Mouse (Mus musculus): ENCODE data around the gene Il1rn.

Gene Il1rn

DNA sequence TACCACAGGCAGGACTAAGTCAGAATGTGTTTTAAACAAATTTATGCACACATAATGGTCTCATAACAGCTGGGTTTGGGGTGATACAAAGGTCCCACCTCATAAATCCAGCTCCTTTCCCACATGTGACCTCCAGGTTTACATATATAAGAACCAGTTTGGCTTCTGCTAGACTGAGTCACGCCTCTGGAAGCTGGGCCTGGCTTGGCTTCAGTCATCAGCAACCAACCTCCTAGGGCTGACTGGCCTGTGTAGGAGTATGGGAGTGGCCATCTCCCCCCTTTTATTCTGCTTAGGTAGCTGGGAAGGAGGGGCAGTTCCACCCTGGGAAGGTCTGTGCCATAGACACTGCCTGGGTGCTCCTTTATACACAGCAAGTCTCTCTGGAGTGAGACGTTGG, at the start of gene Il1rn:
TSS of gene Il1rn (plus strand) at position 309 of the 400 bp plus-strand sequence.
- peak; percentile 13 for DNase-seq (ENCODE audit: inconsistent ontology term)

DNA sequence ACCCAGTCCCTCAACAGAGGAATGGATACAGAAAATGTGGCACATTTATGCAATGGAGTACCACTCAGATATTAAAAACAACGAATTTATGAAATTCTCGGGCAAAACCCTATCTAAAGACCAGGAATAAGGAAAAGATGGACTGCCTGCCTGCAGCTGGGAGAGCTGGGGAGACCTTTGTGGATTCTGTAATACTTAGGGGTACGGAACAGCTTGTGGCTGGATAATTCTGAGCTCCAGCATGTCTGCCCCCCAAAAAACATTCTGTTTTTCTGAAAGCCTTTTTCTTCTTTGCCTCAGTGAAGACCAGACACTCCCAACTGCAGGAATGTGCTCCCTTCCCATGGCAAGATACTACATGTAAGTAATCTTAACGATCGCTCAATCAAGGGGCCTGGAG, 45.8 kb upstream of the Il1rn start, which contains the start of gene Il1f10:
TSS of gene Il1f10 (plus strand) at position 301 of the 400 bp plus-strand sequence.
- DNase-seq (ENCODE audit: inconsistent ontology term): no peak

DNA sequence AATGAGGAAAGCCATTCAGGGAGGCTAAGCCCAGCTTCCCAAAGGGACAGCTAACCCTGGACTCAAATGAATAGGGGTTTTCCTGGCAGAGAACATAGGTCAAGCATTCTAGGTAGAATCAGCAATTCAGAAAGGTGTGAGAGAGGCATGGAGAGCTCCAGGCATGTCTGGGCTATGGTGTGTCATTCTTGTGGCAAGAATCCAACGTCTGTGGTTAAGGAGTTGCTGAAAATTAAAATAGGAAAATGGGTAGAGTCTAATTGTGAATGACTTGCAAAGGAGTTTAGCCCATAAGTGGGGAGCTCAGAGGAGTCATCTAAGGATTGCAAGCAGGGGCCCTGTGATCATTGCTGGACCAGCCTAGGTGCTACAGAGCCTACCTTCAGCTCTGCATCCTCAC, 42.0 kb upstream of the Il1rn start:
- DNase-seq (ENCODE audit: inconsistent ontology term): peak; percentile 62

DNA sequence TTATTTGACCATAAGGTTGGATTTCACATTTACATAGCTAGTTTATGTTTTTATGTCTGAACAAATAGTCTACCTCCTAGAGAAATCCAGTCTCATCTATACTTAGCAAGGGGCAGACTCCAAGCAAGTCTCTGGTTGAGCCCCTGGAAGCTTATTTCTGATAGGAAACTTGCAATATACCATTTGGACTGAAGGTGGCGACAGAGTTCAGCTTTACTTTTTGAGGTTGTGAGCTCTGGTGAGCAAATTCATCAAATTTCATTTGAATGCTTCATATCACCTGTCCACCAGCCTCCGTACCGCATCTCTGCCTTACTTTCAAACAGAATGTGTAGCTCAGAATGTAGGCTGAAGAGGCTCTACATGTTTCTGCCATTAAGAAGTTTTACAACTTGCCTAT, 39.8 kb upstream of the Il1rn start:
- DNase-seq (ENCODE audit: inconsistent ontology term): peak; percentile 46

DNA sequence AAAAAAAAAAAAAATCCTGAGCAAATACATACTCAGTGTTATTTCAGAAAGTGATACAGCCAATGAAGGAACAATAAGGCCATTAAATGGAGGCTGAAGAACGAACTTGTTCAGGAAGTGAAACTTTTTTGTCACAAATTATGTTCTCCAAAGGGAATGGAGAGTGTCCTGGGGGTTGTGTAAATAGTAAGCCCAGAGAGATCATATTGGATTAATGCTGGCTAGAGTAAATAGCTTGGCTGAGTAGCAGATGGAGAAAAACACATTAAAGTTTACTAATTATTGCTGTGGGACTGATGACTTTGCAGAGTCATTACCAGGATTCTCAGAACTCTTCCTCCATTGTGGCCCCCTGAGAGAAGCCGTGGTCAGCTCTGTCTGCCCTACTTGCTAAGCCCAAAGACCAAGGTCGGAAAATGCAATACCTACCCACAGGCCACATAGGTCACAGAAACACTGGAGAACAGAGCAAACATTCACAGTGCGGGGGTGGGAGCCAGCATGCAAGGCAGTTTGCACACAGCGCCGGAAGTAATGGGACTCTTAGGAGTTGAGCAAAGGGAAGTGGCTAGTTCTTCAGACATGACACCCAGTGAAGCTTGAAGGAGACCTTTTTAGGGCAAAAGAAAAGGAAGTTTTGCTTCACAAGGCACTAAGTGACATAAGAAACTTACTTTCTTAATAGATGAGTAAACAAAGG, 25.2 kb upstream of the Il1rn start:
- DNase-seq (ENCODE audit: inconsistent ontology term): no peak

DNA sequence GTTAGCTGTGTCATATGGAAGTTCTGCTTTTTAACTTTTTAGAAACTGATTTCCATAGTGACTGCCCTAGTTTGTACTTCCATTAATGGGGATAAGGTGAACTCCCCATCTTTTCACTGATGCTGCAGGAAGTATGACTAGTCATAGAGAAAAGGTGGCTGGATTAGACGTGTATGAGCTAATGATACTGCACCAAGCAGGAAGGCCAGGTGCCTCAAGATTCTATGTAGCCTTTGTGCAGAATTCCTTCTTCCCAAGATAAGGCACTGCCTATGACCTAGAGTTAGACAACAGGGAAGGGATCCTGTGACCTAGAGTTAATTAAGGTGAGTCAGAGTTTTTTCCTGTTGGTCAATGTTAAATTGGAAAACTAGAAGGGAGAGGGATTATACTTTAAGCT, 19.7 kb upstream of the Il1rn start:
- no peak for DNase-seq (ENCODE audit: inconsistent ontology term)

DNA sequence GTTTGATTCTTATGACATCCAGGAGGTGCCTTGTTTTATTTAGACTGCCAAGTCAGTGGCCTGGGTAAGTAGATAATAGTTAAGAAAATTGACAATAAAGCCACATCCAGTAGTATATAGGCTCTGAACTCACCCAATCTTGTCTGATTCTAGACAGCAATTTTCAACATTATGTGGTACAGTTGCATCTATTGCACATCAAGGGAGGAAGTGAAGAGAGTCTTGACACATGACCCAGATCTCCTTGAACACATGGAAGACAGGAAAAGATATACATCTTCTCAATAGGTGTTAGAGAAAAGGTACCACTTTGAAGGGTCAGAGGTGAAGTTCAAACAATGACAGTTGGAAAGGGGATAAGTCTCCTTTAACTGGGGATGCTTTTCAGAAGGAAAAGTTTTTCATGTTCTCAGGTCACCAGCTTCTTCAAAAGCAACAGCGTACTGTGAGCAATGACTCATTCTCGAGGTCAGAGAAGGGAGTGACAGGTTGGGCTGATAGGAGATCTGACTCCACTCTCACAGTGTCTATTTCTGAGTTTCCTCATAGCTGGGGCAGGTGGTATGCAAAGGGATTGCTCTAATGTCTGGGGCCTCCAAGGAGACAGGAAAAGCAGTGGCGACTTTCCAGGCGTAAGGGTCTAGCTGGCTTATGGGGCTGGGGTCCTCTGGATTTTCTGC, 18.6 kb upstream of the Il1rn start:
- no peak for DNase-seq (ENCODE audit: inconsistent ontology term)

DNA sequence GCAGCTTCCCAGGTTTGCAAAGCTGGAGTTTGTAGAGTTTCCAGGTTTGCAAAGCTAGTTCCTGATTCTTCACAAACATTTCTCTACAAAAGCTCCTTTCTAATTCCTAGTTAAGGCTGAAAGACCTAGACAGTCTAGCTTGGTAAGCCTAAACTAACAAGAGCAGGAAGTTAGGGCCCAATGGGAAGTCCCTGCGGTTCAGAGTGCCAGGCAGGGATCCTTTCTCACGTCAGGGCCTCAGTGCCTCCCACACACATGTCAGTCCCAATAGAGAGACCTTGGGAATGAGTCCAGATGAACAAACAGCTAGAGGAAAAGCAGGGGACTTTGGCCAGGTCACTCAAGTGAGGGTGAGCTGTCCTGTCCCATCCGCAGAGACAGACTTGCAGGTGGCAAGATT, 1.3 kb upstream of the Il1rn start:
- DNase-seq (ENCODE audit: inconsistent ontology term): peak; percentile 13

DNA sequence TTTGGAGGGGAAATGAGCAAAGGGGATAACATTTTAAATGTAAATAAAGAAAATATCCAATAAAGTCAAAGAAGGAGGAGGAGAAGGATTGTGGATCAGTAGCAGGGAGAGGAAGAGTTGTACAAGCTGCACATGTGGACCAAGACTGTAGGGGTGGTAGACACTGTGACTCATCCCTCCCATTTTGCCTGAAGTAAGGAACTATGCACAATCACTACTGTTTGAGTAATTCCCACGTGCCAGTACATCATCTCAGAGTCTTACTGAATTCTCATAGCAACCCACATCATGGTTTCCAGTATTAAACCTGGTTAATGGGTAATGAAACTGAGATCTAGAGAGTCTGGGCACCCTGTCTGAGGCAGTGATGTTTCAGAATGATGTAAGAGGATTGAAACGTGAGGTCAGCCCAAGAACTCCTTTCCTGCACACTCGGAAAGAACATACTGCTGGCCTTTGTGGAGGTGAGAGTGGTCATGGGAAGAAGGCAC, 4.8 kb downstream of the Il1rn start:
- peak; percentile 12 for DNase-seq (ENCODE audit: inconsistent ontology term)

DNA sequence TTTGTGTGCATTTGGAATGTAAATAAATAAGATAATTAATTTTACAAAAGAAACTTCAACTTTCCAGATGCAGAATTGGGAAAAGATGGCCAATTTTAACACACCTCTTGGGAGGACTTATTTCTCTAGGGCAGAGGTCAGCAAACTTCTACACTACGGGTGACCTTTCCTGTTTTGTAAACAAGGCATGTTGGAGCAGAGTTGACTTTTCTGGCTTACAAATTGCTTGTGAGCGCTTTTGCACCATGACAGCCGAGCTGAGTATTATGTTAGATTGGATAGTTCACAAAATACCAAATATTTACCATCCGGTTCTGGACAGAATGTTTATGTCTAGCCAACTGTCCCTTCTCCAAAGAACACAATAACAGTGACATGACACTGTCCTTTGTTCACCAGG, 8.0 kb downstream of the Il1rn start:
- no peak for DNase-seq (ENCODE audit: inconsistent ontology term)

DNA sequence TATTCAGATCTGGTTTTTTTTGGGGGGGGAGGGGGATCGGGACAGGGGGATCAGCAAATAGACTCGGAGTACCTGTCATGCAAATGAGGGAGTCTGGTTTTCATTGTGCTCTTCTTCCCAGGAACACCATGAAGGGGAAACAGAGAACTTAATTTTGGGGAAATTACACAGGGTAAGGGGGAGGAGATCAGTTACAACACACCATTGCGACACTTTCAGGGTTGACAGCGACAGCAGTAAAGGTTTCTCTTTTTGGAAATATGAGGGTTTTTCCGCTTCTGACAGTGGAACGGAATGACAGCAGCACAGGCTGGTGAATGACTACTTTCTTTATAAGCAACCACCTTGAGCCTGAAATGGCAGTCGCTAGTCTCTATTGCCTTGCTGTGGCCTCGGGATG, 8.4 kb downstream of the Il1rn start:
- DNase-seq (ENCODE audit: inconsistent ontology term): no peak

DNA sequence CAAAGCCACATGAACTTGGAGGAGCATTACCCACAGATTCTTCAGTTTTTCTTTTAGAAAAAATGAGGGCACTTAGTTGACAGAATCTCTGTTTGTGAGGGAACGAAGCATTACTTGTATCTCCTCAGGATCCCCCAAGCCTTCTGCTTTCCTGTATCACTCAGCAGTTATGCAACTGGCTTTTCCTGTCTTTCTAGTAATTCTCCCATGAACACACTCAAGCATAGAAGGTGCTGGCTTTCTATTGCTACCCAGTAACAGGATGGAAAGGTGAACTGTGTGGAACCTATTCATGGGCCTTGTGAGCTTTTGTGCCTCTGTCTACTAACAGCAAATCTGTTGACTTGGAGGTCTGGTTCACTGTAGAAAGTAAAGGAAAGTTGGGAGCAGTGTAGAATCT, 11.3 kb downstream of the Il1rn start:
- no peak for DNase-seq (ENCODE audit: inconsistent ontology term)

DNA sequence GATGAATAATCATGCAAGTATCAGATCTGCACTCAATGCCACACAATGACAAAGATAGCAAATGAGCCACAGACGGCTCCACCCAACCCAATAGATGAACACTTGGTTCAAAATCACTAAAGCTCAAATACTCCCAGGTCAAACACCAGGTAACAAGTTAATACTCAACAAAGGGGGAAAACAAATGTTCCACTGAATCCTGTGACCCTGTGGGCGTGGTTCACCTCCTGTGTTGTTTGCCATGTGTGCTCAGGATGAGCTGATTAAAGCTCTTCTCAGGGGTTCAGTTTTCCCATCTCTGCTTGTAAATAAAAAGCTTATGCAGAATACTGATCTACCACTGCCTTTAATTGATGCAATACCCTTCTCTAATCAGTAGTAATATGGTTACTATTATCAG, 14.5 kb downstream of the Il1rn start:
- no peak for DNase-seq (ENCODE audit: inconsistent ontology term)

DNA sequence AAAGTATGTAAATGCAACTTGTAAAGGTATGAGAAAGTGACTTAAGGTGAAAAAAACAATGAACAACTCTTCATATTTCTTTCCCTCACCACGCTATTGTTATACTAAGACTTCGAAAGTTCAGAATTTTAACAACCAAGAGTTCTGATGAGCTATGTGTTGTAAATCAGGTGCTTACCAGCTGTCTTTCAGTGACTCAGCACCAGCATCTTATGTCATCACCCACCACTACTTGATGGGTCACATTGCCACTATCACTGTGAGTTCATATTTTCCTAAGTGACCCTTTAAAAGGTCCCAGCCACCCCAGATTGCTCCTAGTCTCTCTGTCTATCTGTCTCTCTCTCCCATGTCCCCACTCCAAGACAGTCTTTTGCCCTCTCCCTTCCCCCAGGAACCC, 16.4 kb downstream of the Il1rn start:
- DNase-seq (ENCODE audit: inconsistent ontology term): no peak

DNA sequence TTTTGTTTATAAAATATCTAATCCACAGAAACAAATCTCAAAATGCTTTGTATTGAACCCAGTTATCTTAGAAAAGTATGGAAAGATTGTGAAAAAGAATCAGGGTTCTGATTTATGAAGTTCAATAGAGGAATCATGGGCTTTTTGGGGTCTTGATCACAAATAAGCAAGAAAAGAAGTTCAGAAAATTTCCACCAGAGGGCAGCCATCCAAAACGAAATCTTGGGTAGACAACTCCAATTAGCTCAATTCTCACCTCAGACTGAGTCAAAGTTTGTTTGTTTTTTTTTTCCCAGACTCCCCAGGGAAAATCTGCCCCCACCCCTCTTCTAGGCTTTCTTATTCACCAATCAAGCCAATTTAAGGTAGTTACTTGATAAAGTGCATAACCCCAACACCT, 21.0 kb downstream of the Il1rn start:
- DNase-seq (ENCODE audit: inconsistent ontology term): peak; percentile 17

DNA sequence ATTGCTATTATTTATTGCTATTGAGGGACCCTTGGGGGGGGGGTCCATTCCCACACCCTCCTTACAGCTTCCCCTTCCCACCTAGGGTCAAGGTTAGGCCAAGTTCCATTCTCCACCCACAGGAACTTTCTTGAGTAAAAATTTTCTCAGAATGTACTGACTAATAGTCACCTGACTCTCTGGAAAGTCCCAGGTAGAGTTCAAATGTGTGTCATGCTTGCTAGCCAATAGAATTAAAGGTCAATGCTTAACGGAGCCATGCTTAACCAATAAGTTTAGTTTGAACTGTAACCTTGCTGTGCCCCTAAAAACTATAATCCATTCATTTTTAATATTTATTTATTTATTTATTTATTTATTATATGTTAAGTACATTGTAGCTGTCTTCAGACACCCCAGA, 22.7 kb downstream of the Il1rn start:
- DNase-seq (ENCODE audit: inconsistent ontology term): no peak

DNA sequence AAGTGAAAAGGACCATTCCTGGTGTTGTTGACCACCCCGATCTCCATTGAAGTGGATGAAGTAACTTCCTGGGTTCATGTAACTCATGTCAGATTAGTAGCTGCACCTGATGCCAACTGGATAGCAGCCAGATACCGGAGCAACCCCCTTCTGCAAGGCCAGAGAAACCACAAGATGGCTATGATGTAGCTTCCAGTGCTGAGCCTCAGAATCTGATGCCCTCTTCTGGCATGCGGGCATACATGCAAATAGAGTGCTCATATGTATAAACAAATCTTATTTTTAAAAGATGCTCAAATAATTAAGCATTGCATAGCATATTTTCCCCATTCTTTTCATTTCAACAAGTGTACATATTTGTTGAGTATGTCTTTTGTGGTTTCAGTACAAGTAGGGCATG, 27.2 kb downstream of the Il1rn start:
- DNase-seq (ENCODE audit: inconsistent ontology term): peak; percentile 8

DNA sequence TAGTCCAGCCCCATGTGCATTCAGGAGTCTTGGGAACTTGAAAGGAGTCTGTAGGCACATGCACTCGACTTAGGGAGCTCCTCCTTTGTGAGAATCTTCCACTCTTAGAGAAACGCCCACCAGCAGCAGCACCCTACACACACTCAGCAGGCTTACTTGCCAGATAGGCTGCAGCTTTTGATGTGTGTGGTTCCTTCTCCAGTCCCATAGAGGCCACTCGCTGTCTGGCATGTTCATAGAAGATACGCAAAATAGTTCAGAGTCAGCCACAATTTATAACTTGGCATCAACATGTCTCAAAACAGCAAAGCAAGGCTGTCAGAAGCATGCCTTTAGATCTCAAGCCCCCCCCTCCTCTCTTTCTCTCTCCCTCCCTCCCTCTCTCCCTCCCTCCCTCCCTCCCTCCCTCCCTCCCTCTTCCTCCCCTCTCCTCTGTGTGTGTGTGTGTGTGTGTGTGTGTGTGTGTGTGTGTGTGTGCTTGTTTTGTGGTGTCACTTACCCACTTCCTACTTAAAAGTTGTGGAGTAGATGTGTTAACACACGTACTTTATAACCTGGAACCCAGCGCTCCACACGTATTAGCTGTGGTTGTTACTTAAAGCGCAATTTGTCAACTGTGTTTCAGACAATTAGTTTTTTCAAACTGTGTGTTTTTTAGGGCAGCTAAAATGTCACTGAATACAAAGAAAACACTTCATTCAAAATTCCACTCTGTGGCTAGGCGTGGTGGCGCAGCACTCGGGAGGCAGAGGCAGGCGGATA, 29.7 kb downstream of the Il1rn start:
- no peak for DNase-seq (ENCODE audit: inconsistent ontology term)

DNA sequence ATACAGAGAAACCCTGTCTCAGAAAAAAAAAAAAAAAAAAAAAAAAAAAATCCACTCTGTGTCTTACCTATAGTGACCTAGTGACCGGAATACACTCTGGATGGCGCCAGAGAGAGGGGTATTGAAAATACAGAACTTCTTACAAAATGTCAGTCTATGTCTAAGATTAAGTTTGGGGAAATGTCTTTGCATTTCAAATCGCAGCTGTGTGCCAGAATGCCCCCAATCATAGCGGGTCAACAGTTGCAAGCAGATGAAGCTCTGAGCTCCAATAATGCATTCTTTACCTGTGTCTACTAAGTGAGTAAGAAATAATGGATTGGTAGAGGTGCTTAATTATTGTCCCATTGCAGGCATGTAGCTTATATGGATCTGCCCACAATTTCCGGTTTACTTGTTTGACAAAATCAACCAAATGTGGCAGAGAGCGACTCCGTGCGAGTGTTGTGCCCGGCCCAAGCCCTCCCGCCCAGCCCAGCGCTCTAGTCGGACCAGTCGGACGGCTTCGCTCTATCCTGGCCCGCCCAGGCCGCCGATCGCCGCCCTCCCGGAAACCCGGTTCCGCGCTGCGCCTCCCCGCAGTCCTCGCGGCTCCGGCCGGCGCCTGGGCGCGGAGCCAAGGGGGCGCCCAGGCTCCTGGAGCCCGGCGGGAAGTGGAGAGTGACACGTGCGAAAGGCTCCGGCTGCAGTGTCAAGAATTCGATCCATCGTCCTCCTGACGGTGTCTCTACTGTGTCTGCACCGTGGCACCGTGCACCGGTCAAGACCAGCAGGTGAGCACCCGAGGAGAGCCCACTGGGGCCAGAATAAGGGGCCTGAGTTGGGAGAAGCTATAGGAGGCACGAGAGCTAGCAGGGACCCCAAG, 30.6 kb downstream of the Il1rn start, which contains the start of gene Psd4:
TSS of gene Psd4 (plus strand) at position 551 of the 865 bp plus-strand sequence.
- peak; percentile 76 for DNase-seq (ENCODE audit: inconsistent ontology term)

DNA sequence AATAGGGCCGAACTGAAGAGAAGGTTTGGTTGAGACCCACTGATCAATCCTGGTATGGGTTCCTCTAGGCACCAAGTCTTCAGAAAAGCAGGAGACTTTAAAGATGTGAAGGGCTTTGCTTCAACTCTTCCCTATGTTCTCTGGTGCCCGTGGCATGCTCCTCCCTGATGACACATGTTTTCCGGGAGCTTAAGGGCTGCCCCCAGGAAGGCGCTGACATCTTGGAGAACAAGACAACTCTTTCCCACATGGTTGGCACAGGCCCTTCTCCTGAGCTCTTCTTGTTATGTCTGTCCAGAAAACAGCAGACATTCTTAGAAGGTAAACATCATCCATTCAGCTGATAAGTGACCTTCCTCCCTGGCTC, 31.2 kb downstream of the Il1rn start:
- DNase-seq (ENCODE audit: inconsistent ontology term): peak; percentile 17

DNA sequence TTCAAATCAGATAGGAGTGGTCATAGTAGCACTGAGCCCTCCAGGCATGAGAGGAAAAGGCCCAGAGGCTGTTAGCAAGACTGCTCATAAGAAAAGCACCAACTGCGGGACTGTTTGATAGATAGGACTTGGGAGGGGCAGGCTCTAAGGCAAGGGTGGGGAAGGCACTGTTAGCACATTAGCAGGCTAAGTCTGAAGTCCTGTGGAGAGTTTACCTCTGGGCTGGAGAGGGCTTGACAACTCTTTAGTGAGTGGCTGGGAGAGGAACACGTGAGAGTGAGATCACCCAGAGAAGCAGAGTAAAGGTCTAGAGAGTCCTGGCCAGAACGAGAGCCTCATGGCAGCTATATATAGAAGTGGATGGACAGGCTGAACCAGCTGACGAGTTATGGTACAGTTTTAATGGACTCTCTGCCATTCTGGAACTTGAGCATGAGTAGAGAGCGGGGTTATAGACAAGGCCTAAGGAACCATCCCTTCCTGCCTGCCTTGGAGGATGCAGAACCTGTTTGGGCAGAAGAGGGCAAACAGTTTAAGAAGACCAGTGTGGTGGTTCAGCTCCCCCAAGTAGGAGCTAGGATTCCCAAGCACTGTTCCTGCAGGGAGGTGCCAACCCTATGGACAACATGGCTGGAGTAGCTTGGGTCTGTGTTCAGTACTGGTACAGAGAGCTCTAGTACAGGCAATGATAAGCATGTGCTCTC, 42.2 kb downstream of the Il1rn start:
- no peak for DNase-seq (ENCODE audit: inconsistent ontology term)

Measured in Muller cell, postnatal 12 days (primary cell).